Mouse (Mus musculus) E14TG2a.4 (cell line): ENCODE data around the gene Asb2.

Experiments
- CTCF ChIP-seq: conservative IDR thresholded peaks from 2 replicates; pipeline ENCODE4 v1.5.1; 2014; ENCODE audit warnings: low read length
- NANOG ChIP-seq: IDR thresholded peaks from 2 replicates; pipeline ENCODE4 v1.6.1; 2014; ENCODE audit warnings: borderline replicate concordance, low read length, mixed read lengths
- POU5F1 ChIP-seq: IDR thresholded peaks from 2 replicates; pipeline ENCODE4 v1.6.1; 2014; ENCODE audit warnings: low read length, borderline replicate concordance

DNA sequence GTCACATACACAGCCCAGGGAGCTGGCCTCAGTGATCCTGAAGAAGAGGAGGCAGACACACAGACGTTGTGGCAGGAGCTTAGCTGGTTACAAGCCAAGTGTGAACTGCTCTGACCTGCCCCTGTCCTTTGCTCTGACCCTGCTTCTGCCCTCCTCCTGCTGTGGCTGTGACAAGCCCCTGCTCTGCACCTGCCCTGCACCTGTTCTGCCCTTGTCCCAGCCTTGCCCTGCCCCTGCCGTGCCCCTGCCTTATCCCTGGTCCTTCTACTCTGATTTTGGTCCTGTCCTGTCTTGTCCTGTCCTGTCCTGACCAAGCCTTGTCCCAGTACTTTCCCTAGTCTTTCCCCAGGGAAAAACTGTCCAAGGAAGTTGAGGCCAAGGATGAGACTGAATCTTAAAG, 13.0 kb upstream of the Asb2 start:
- no peak for TF ChIP-seq CTCF
- TF ChIP-seq NANOG, result no peak
- no peak for TF ChIP-seq POU5F1
